Mouse (Mus musculus) megakaryocyte progenitor cell, adult 5-6 weeks (primary cell): Measurements from ENCODE around the gene Guf1. TPM values are rescaled to one million over a fixed set of nuclear protein-coding genes. Genes with fewer than 3 reads are reported as not detected.

ENCODE experiments used
- ATAC-seq: replicated peaks from 2 replicates; pipeline ENCODE4 v1.8.0; 2016; ENCODE audit warnings: mild to moderate bottlenecking, moderate TSS enrichment, inconsistent platforms; ENCODE audit not compliant: poor library complexity
- total RNA-seq, 2 experiments: library from RNA; stranded (forward) in 1 of 2; stranded (reverse) in 1 of 2; fragments of 157-497, 149-512 nt in 1 of 2; fragments of 200-1000 nt in 1 of 2; gene quantifications; 2 replicates each; pipeline versions ENCODE4 v1.2.3 to v1.2.4; 2015 to 2017

Gene Guf1
- total RNA-seq (2015) (34.2 and 36.7 TPM in 2 replicates), total RNA-seq (2017) (34.1 and 50.1 TPM in 2 replicates)

DNA sequence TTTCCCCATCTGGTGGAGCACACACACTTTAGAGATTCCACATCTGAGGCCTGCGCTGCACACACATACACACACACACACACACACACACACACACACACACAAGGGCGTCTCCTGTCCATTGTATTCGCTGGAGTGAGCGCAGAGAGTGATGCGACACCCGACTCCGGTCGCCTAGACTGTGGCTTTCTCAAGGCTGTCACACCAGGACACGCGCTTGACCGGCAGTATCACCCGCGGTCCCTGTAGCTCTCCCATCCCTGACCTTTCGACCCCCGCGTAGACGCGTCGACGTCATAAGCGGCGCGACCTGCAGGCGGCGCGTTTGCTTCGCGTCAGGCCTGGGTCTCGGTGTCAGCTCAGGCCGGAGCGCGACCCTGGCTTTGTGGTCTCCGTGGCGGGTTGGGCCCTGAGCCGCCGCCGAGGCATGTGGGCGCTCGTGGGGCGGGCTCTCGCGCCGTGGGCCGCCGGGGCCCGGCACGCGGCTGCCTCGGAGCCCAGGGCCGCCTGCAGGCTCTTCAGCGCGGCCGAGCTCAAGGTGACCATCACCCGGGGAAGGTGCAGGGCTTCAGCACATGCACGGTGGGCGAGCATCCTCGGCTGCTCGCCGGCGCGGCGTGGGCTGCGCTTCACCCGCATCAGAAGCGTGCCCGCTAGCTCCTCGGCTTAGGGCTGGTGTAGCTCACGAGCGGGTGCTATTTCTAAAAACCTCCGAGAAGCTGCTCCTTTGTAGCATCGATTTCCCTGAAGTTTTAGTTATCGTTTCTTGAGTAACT lies at the start of gene Guf1:
Gene Guf1, plus strand, starts transcription at position 296 of the 776 bp plus-strand sequence.
- peak; percentile 96 for ATAC-seq

GRCm38 (mm10) chr5:69507045-69507444 lies 49.7 kb upstream of the Guf1 start:
- ATAC-seq: no peak

DNA sequence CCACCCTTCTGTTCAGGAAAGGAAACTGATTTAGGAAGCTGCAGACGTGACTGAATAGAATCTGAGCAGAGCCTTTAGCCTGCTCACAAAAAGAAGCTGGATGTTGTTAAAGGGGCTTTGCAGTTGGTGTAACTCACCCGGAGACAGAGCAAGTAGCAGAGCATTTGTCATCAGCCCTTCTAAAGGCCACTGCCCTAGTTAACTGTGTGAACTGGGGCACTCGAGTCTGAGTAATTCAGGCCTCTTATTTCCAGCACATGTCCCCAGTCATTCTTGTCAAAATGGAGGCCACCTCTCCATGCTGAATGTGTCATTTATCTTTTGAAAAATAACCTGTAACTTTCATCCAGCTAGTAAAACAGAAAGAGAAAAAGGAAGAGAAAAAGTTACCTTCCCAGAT lies 45.1 kb upstream of the Guf1 start:
- no peak for ATAC-seq

DNA sequence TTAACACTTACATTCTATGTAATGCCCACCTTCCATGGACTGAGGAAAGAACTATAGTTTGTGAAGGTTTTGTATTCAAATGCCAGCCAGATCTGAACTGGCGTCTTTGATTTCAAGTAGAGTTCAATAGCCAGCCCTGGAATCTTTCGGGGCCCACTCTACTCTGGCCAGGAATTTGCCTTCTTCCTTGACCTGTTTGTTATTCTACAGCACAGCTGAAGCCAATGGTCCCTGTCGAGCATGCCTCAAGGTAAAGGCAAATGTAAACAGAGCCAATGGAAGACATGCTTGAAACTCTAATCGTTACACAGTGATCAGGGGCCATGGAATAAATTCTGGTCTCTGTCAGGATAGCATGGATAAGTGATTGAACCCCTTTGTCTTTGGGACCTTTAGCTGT lies 44.5 kb upstream of the Guf1 start:
- ATAC-seq: no peak

DNA sequence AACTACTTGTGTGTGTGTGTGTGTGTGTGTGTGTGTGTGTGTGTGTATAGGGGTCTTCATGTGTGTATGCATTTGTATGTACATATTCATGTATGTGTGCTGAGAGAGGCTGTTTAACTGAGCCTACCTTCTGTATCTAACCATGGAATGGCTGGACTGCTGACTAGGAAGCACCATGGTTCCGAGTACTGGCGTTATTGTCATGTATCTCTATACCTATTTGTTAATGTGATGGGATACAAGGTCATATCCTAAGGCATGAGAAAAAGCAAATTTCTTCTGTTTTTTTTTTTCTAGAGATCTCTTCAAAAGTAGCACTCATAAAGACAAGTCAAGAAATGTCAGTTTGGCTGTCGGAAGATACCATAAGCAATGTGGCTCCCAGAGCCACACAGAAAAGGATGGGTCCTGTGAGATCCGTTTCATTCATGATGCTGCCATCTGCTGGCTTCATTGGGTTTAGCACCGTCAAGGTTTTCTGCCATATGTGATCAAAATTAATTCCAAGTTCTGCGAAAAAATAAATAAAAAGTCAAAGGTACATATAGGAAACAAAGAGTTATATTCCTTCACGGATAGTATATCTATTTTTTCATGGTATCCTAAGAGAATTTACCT lies 36.0 kb upstream of the Guf1 start:
- ATAC-seq: peak; percentile 95

GRCm38 (mm10) chr5:69522064-69522463 lies 34.7 kb upstream of the Guf1 start:
- peak; percentile 48; the same call in 1 of the 2 replicates for ATAC-seq

GRCm38 (mm10) chr5:69523944-69524343 lies 32.8 kb upstream of the Guf1 start:
- no peak for ATAC-seq

- ATAC-seq: no peak
These were observed 15.0 kb upstream of the Guf1 start for GRCm38 (mm10) chr5:69541680-69542079.

GRCm38 (mm10) chr5:69542489-69542888 lies 14.2 kb upstream of the Guf1 start, which contains the start of gene Yipf7:
Gene Yipf7 (minus strand): TSS chr5:69542648.
- no peak for ATAC-seq

DNA sequence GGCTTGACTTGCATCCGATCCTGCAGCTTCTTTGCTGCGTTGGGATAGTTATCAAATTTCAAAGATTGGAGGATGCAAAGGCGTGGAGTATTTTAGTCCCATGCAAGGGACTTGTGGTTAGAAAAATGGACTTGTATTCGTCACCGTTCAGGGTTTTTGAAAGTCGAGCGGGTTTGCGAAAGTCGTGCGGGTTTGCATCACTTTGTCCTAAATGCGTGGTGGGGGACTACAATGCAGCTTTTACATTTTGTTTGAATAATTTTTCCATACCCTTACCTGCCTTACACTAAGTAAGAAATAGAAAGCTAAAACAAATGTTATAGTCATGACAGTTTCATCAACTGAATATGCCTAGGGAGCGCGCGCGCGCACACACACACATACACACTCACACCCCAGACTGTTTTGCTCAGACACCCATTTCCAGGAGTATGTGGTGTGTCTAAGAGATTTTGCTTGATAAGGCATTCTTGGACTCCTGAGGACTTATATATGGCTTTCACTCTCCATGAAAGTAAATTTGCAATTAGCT lies 747 bp downstream of the Guf1 start:
- peak; percentile 56 for ATAC-seq

GRCm38 (mm10) chr5:69591640-69592461 lies 35.1 kb downstream of the Guf1 start, which contains the start of gene Gnpda2:
Gene Gnpda2 (minus strand): TSS chr5:69592340.
- ATAC-seq: peak; percentile 98

GRCm38 (mm10) chr5:69601027-69601426 lies 44.3 kb downstream of the Guf1 start:
- peak; percentile 82 for ATAC-seq

DNA sequence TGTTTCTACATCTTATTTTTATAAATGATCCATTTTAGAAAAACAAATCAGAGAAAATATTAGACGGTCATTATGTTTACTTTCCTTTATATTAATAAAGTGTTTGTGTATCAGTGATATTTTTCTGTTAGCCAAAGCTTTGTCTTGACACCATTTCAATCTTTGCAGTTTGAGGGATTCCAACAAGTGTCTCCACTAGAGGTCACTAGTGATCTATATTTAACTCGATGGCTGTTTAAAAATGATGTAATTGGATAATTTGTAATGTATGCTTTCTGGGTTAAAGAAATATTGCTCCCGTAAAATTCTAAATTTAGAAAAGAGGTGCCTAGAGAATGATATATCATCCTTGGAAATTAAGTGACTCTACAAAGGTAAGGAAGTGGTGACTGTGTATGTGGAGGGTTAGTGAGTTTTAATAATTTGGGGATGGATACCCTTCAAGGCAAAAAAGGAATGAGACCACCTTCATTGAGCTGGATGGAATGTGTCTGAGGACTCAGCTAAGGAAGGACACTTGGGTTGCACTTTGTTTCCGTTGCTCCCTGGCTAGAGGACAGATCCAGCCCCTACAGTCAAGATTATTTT lies 56.6 kb downstream of the Guf1 start:
- peak; percentile 83 for ATAC-seq

- no peak for ATAC-seq
These were observed 64.2 kb downstream of the Guf1 start for GRCm38 (mm10) chr5:69620899-69621298.

Other genes starting within 250 kb of the Guf1 start
- gene Kctd8, start 215.2 kb upstream of the Guf1 start, total RNA-seq (2015): not detected in 2 replicates
- not detected in 2 replicates for gene Kctd8, start 215.2 kb upstream of the Guf1 start, total RNA-seq (2017)
- gene Yipf7, start 14.3 kb upstream of the Guf1 start, total RNA-seq (2015): not detected in 2 replicates
- not detected in 2 replicates for gene Yipf7, start 14.3 kb upstream of the Guf1 start, total RNA-seq (2017)
- gene Gnpda2, start 35.4 kb downstream of the Guf1 start, total RNA-seq (2015): 20.6 and 23.2 TPM in 2 replicates
- 14.0 and 15.4 TPM in 2 replicates for gene Gnpda2, start 35.4 kb downstream of the Guf1 start, total RNA-seq (2017)